ENCODE assay signal across 24 mouse cellular contexts in the genomic region with DNA sequence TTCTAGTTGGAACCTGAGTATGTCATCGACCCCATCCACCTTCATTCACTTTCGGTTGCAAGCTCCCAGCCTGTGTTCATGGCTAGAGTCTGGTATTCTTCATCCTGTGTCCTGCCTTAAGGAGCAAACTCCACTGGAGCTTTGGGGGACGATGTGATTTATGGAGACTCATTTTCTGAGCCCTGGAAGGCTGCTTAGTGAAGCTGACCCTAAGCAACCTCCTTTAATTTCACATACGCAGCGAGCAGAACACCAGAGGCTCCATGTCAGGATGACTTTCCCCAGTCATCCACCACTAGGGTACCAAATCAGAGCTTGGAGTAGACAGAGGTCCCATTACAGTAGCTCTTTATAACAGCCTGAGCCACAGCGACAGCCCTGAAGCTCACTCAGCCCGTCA.
"Had no signal": no experiment of that assay in that cellular context is flagged by ENCODE, and none has a peak within 500 bp of the region (broad histone marks: within the 10 kb centered on the region; RNA-seq: fewer than 3 reads in every experiment).

No protein-coding gene starts in this region.

- H3K4me1 ChIP-seq: liver, embryonic 12.5 days; liver, embryonic 15.5 days; lung, embryonic 15.5 days; stomach, embryonic 15.5 days had no signal

- H3K27me3 ChIP-seq: limb, embryonic 13.5 days; liver, embryonic 12.5 days; liver, embryonic 15.5 days; lung, embryonic 15.5 days; midbrain, embryonic 13.5 days; neural tube, embryonic 13.5 days; stomach, embryonic 15.5 days had no signal

- H3K9ac ChIP-seq: limb, embryonic 13.5 days; liver, embryonic 12.5 days; liver, embryonic 15.5 days; lung, embryonic 15.5 days; midbrain, embryonic 13.5 days; neural tube, embryonic 13.5 days; stomach, embryonic 15.5 days had no signal

- H3K36me3 ChIP-seq: liver, embryonic 12.5 days; liver, embryonic 15.5 days; lung, embryonic 15.5 days; stomach, embryonic 15.5 days had no signal

- DNase-seq: kidney, adult 2 months; kidney, postnatal 10 days; layer of hippocampus, adult 9-11 months; liver; lung, adult 18-20 months; lung, postnatal 10 days; lung, postnatal 36 days; retina, postnatal 1 day; right cerebral cortex, postnatal 25 days; spleen, adult 18-20 months; thymus, postnatal 25 days had no signal

- H3K4me3 ChIP-seq: layer of hippocampus, adult 2 months; limb, embryonic 10.5 days; limb, embryonic 13.5 days; liver, embryonic 12.5 days; liver, embryonic 15.5 days; lung, embryonic 15.5 days; megakaryocyte, embryonic 14.5 days; midbrain, embryonic 10.5 days; midbrain, embryonic 13.5 days; myocyte; neural tube, embryonic 13.5 days; stomach, embryonic 15.5 days had no signal

- H3K4me2 ChIP-seq: limb, embryonic 13.5 days; liver, embryonic 12.5 days; liver, embryonic 15.5 days; lung, embryonic 15.5 days; midbrain, embryonic 13.5 days; neural tube, embryonic 13.5 days; stomach, embryonic 15.5 days had no signal

- H3K9me3 ChIP-seq: limb, embryonic 10.5 days; limb, embryonic 13.5 days; liver, embryonic 12.5 days; liver, embryonic 15.5 days; lung, embryonic 15.5 days; megakaryocyte, embryonic 14.5 days; midbrain, embryonic 10.5 days; midbrain, embryonic 13.5 days; neural tube, embryonic 13.5 days; stomach, embryonic 15.5 days had no signal

- ATAC-seq: liver, embryonic 12.5 days; midbrain, embryonic 13.5 days; midbrain, embryonic 16.5 days had no signal

- H3K27ac ChIP-seq: layer of hippocampus, adult 2 months; limb, embryonic 13.5 days; liver, embryonic 12.5 days; liver, embryonic 15.5 days; lung, embryonic 15.5 days; midbrain, embryonic 10.5 days; midbrain, embryonic 13.5 days; neural tube, embryonic 13.5 days; stomach, embryonic 15.5 days had no signal
